11 mouse cellular contexts compared by ENCODE assay signal in genomic region chr11:21999396-22000315, GRCm38 (mm10). TPM values are rescaled to one million over a fixed set of nuclear protein-coding genes. Genes with fewer than 3 reads are reported as not detected.
DNase-seq lines count a peak whose midpoint lies in the region; ATAC-seq lines count a peak whose summit lies in the region.
"Had no signal": no experiment of that assay in that cellular context is flagged by ENCODE, and none has a peak within 500 bp of the region (broad histone marks: within the 10 kb centered on the region; RNA-seq: fewer than 3 reads in every experiment).

No protein-coding gene starts in this region.

- H3K27ac ChIP-seq in kidney, embryonic 15.5 days = no peak overlapping the region
- H3K27ac ChIP-seq in limb, embryonic 13.5 days = no peak overlapping the region
- H3K27ac ChIP-seq: hindbrain, embryonic 15.5 days had no signal

- WGBS in kidney, embryonic 15.5 days = 6% methylated on average over 31 of the region's 31 CpGs
- WGBS in limb, embryonic 13.5 days = 6% methylated on average over 31 of the region's 31 CpGs

- H3K4me2 ChIP-seq in kidney, embryonic 15.5 days = no peak overlapping the region
- H3K4me2 ChIP-seq in limb, embryonic 13.5 days (replicated peaks) = peak overlapping the region; percentile 89

- no peak overlapping the region for H3K9ac ChIP-seq in kidney, embryonic 15.5 days
- 0 out of 2 replicates have a peak overlapping the region, but pooled peaks have one; percentile 59 for H3K9ac ChIP-seq in limb, embryonic 13.5 days
- H3K9ac ChIP-seq: hindbrain, embryonic 15.5 days had no signal

- peak; percentile 28 for DNase-seq in kidney, adult 18-20 months
- DNase-seq in ES-CJ7 (ENCODE audit: low read depth, low spot score) = peak; percentile 54
- peak; percentile 52 for DNase-seq in embryo, embryonic 9.5 days (ENCODE audit: extremely low spot score)
- DNase-seq in urinary bladder, adult 2 months (ENCODE audit: low spot score) = no peak
- no peak for DNase-seq in thymus, postnatal 25 days
- no peak for DNase-seq in urinary bladder, postnatal 4 days (ENCODE audit: low spot score in 2 of 2)
- DNase-seq: cerebellum, postnatal 36 days had no signal

- no peak overlapping the region for H3K4me3 ChIP-seq in kidney, embryonic 15.5 days (replicated peaks)
- H3K4me3 ChIP-seq in limb, embryonic 13.5 days = peak overlapping the region; percentile 56

- no peak for ATAC-seq in kidney, embryonic 15.5 days (replicated peaks; ENCODE audit: low FRiP score)
- ATAC-seq in limb, embryonic 13.5 days (ENCODE audit: low FRiP score, low read depth) = no peak
- ATAC-seq: Patski had no signal

- H3K27me3 ChIP-seq in kidney, embryonic 15.5 days = peaks cover 99% of the 10 kb centered on the region
- H3K27me3 ChIP-seq in limb, embryonic 13.5 days = peaks cover 86% of the 10 kb centered on the region
- H3K27me3 ChIP-seq: Patski had no signal

- no peaks in the 10 kb centered on the region for H3K9me3 ChIP-seq in kidney, embryonic 15.5 days (replicated peaks)
- H3K9me3 ChIP-seq in limb, embryonic 13.5 days = no peaks in the 10 kb centered on the region
- H3K9me3 ChIP-seq: hindbrain, embryonic 15.5 days had no signal

- H3K36me3 ChIP-seq in kidney, embryonic 15.5 days = no peaks in the 10 kb centered on the region
- no peaks in the 10 kb centered on the region for H3K36me3 ChIP-seq in limb, embryonic 13.5 days
- H3K36me3 ChIP-seq: hindbrain, embryonic 15.5 days had no signal

- peaks cover 62% of the 10 kb centered on the region for H3K4me1 ChIP-seq in kidney, embryonic 15.5 days
- H3K4me1 ChIP-seq in limb, embryonic 13.5 days = peaks cover 53% of the 10 kb centered on the region

RNA-seq across cellular contexts. Expression of gene Otx1, which starts 3.0 kb away (rescaled TPM):
- 0.14 TPM in 1 of 2 replicates, not detected in the other for polyA plus RNA-seq in kidney, embryonic 15.5 days (2015; fragmentation: Nextera tagmentation; extraction: Ambion mirVana)
- polyA plus RNA-seq in limb, embryonic 13.5 days (2015; fragmentation: Nextera tagmentation; extraction: Ambion mirVana) = 1.5 and 1.6 TPM in 2 replicates
- polyA plus RNA-seq in urinary bladder, adult 2 months (2012; rRNA removed) = 0.01 and 0.03 TPM in 2 replicates

Comparison
In these comparisons a context has a peak if more than half of its experiments do, and no peak if none do; other contexts are left out.
1. DNase-seq: peak in kidney, adult 18-20 months (single experiment), ES-CJ7 (single experiment) and embryo, embryonic 9.5 days (single experiment); none in urinary bladder, adult 2 months (single experiment), thymus, postnatal 25 days (single experiment) and urinary bladder, postnatal 4 days (0 of 2).